ENCODE assay signal across 23 mouse cellular contexts in the genomic region with DNA sequence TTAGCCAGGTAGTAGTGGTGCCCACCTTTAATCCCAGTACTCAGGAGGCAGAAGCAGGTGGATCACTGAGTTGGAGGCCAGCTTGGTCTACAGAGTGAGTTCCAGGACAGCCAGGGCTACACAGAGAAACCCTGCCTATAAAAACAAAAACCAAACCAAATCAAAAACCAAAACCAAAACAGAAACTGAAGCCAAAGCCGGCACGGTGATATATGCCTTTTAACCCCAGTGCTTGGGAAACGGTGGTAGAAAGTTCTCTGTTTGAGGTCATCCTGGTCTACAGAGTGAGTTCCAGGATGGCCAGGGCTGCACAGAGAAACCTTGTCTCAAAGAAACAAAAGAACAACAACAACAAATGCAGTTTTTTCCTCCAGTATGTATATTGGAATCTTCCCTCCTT. TPM values are rescaled to one million over a fixed set of nuclear protein-coding genes. Genes with fewer than 3 reads are reported as not detected.
A peak's percentile ranks its signal among the peaks of the same experiment; 100 is the strongest.
DNase-seq lines count a peak whose midpoint lies in the region; ATAC-seq and TF ChIP-seq lines count a peak whose summit lies in the region.
"Had no signal": no experiment of that assay in that cellular context is flagged by ENCODE, and none has a peak within 500 bp of the region (broad histone marks: within the 10 kb centered on the region; RNA-seq: fewer than 3 reads in every experiment).

No protein-coding gene starts in this region.

- no peaks in the 10 kb centered on the region for H3K79me2 ChIP-seq in CH12.LX (replicated peaks; ENCODE audit: control insufficient read depth, extremely low read depth, insufficient read depth, poor library complexity, severe bottlenecking)

- H3K9me3 ChIP-seq in embryonic facial prominence, embryonic 14.5 days (ENCODE audit: control insufficient read depth, low read length), result no peaks in the 10 kb centered on the region
- no peaks in the 10 kb centered on the region for H3K9me3 ChIP-seq in embryonic facial prominence, embryonic 10.5 days
- no peaks in the 10 kb centered on the region for H3K9me3 ChIP-seq in CH12.LX (replicated peaks; ENCODE audit: low read length)
- H3K9me3 ChIP-seq: embryonic facial prominence, embryonic 15.5 days; heart, embryonic 12.5 days; hindbrain, embryonic 12.5 days; intestine, embryonic 15.5 days had no signal

- no peak for TF ChIP-seq POLR2A in CH12.LX (IDR thresholded peaks at IDR 0.05; ENCODE audit: low read depth, low read length)
- no peak for TF ChIP-seq POLR2A in kidney, adult 2 months (IDR thresholded peaks at IDR 0.05; ENCODE audit: low read depth, low read length)

- H3K4me3 ChIP-seq in embryonic facial prominence, embryonic 14.5 days (ENCODE audit: low read depth, low read length), result no peak overlapping the region
- no peak overlapping the region for H3K4me3 ChIP-seq in embryonic facial prominence, embryonic 10.5 days
- H3K4me3 ChIP-seq in CH12.LX (replicated peaks in 1 of 3; ENCODE audit: low read depth in 2 of 3, low read length in 2 of 3, poor library complexity in 1 of 3), result no peak overlapping the region
- no peak overlapping the region for H3K4me3 ChIP-seq in kidney, adult 2 months (ENCODE audit: insufficient read depth, low read depth, low read length)
- H3K4me3 ChIP-seq: embryonic facial prominence, embryonic 15.5 days; heart, adult 2 months; heart, embryonic 12.5 days; hindbrain, embryonic 12.5 days; intestine, embryonic 15.5 days had no signal

- H3K36me3 ChIP-seq in embryonic facial prominence, embryonic 14.5 days (ENCODE audit: control insufficient read depth, insufficient read depth, low read length), result no peaks in the 10 kb centered on the region
- H3K36me3 ChIP-seq in embryonic facial prominence, embryonic 10.5 days (replicated peaks), result no peaks in the 10 kb centered on the region
- no peaks in the 10 kb centered on the region for H3K36me3 ChIP-seq in CH12.LX (replicated peaks in 1 of 2; ENCODE audit: control insufficient read depth in 1 of 2, insufficient read depth in 1 of 2, low read length in 1 of 2)
- no peaks in the 10 kb centered on the region for H3K36me3 ChIP-seq in kidney, adult 2 months (ENCODE audit: control insufficient read depth, insufficient read depth, low read length)
- H3K36me3 ChIP-seq: embryonic facial prominence, embryonic 15.5 days; heart, embryonic 12.5 days; hindbrain, embryonic 12.5 days; intestine, embryonic 15.5 days had no signal

- no peaks in the 10 kb centered on the region for H3K27me3 ChIP-seq in embryonic facial prominence, embryonic 14.5 days (replicated peaks; ENCODE audit: control insufficient read depth, insufficient read depth, low read length)
- no peaks in the 10 kb centered on the region for H3K27me3 ChIP-seq in embryonic facial prominence, embryonic 10.5 days (replicated peaks; ENCODE audit: low read depth, poor library complexity, severe bottlenecking)
- H3K27me3 ChIP-seq in CH12.LX (replicated peaks), result no peaks in the 10 kb centered on the region
- no peaks in the 10 kb centered on the region for H3K27me3 ChIP-seq in kidney, adult 2 months (replicated peaks; ENCODE audit: control insufficient read depth, insufficient read depth, low read length)
- H3K27me3 ChIP-seq: embryonic facial prominence, embryonic 15.5 days; heart, embryonic 12.5 days; hindbrain, embryonic 12.5 days; intestine, embryonic 15.5 days; Patski had no signal

- in situ Hi-C loops in CH12.LX (cut with MboI; ENCODE audit: low pct_ligation_motif_present, low pct_unique_long_range_greater_than_20kb, low sequenced_read_pairs), result loop anchor here (25.0 kb wide), 1 partner anchor 200 kb away; a partner anchor contains a TSS

- no peak for TF ChIP-seq CTCF in CH12.LX (conservative IDR thresholded peaks at IDR 0.05 in 1 of 2, IDR thresholded peaks at IDR 0.05 in 1 of 2; ENCODE audit: low read depth in 2 of 2, low read length in 2 of 2)
- TF ChIP-seq CTCF in kidney, adult 2 months (conservative IDR thresholded peaks at IDR 0.05; ENCODE audit: insufficient read depth, insufficient read length, low read depth, low read length), result no peak

- H3K9ac ChIP-seq in embryonic facial prominence, embryonic 14.5 days (ENCODE audit: low read depth, low read length), result no peak overlapping the region
- H3K9ac ChIP-seq in CH12.LX (ENCODE audit: insufficient read depth, low read depth), result peak overlapping the region; percentile 57
- H3K9ac ChIP-seq: embryonic facial prominence, embryonic 15.5 days; heart, embryonic 12.5 days; hindbrain, embryonic 12.5 days; intestine, embryonic 15.5 days had no signal

- DNase-seq in embryonic facial prominence, embryonic 14.5 days (ENCODE audit: low spot score), result no peak
- DNase-seq in embryonic facial prominence, embryonic 10.5 days (ENCODE audit: low spot score), result no peak
- DNase-seq in A20 (ENCODE audit: low read depth, low spot score) (peak; percentile 68), CH12.LX (ENCODE audit: extremely low read depth) (no peak)
- DNase-seq in lung, postnatal 36 days, result no peak
- DNase-seq in right cerebral cortex, postnatal 14 days, result no peak
- DNase-seq in kidney, adult 2 months, result no peak
- DNase-seq: adrenal gland, adult 2 months; adrenal gland, postnatal 25 days; cerebellum, adult 18-20 months; cerebellum, adult 9-11 months; cerebellum, postnatal 36 days; gastrocnemius, postnatal 10 days; heart, adult 2 months; heart, postnatal 4 days had no signal

- ATAC-seq in embryonic facial prominence, embryonic 14.5 days (ENCODE audit: low read depth), result no peak
- ATAC-seq in megakaryocyte progenitor cell, adult 5-6 weeks (replicated peaks; ENCODE audit: poor library complexity), result 0 out of 2 replicates have a peak, but pooled peaks have one; percentile 23
- ATAC-seq: forebrain, embryonic 16.5 days; hindbrain, embryonic 16.5 days; intestine, embryonic 15.5 days; Patski had no signal

- H3K27ac ChIP-seq in embryonic facial prominence, embryonic 14.5 days (replicated peaks; ENCODE audit: low read depth, low read length), result 0 out of 2 replicates have a peak overlapping the region, but pooled peaks have one; percentile 1
- no peak overlapping the region for H3K27ac ChIP-seq in embryonic facial prominence, embryonic 10.5 days (replicated peaks)
- H3K27ac ChIP-seq in CH12.LX (ENCODE audit: insufficient read depth, low read depth), result peak overlapping the region; percentile 11; the same call in 1 of the 2 replicates
- H3K27ac ChIP-seq in kidney, adult 2 months (ENCODE audit: insufficient read depth, low read depth, low read length), result no peak overlapping the region
- H3K27ac ChIP-seq: embryonic facial prominence, embryonic 15.5 days; heart, adult 2 months; hindbrain, embryonic 12.5 days; intestine, embryonic 15.5 days had no signal

- WGBS in embryonic facial prominence, embryonic 14.5 days, result 85% methylated on average over 3 of the region's 3 CpGs
- 87% methylated on average over 3 of the region's 3 CpGs for WGBS in embryonic facial prominence, embryonic 10.5 days
- 56% methylated on average over 3 of the region's 3 CpGs for WGBS in kidney, adult 2 months

- dilution Hi-C loops in CH12.LX (cut with MboI; ENCODE audit: extremely low pct_ligation_motif_present, extremely low pct_unique_long_range_greater_than_20kb, low sequenced_read_pairs), result no loop called here

- no peak overlapping the region for H3K4me2 ChIP-seq in embryonic facial prominence, embryonic 14.5 days (ENCODE audit: low read depth, low read length)
- peak overlapping the region; percentile 72 for H3K4me2 ChIP-seq in CH12.LX (ENCODE audit: insufficient read depth, low read depth, poor library complexity, severe bottlenecking)
- H3K4me2 ChIP-seq: embryonic facial prominence, embryonic 15.5 days; heart, embryonic 12.5 days; hindbrain, embryonic 12.5 days; intestine, embryonic 15.5 days had no signal

- TF ChIP-seq EP300 in CH12.LX (IDR thresholded peaks at IDR 0.05; ENCODE audit: low read length), result 0 out of 2 replicates have a peak, but pooled peaks have one; percentile 15

- no peak; the same call in 1 of the 2 replicates for TF ChIP-seq RAD21 in CH12.LX (IDR thresholded peaks at IDR 0.05; ENCODE audit: low read depth, low read length)

- no peaks in the 10 kb centered on the region for H3K4me1 ChIP-seq in embryonic facial prominence, embryonic 14.5 days (ENCODE audit: control insufficient read depth, insufficient read depth, low read length)
- H3K4me1 ChIP-seq in embryonic facial prominence, embryonic 10.5 days, result peaks cover 21% of the 10 kb centered on the region
- H3K4me1 ChIP-seq in CH12.LX (ENCODE audit: control insufficient read depth in 1 of 2, insufficient read depth in 2 of 2), result peaks cover 11 to 45% of the 10 kb centered on the region in 2 experiments
- no peaks in the 10 kb centered on the region for H3K4me1 ChIP-seq in kidney, adult 2 months (ENCODE audit: control insufficient read depth, insufficient read depth, low read length)
- H3K4me1 ChIP-seq: embryonic facial prominence, embryonic 15.5 days; intestine, embryonic 15.5 days had no signal

TF ChIP-seq in CH12.LX, 34 proteins besides CTCF, POLR2A, EP300 and RAD21:
- peak; percentile 62 for TF ChIP-seq ETS1 (conservative IDR thresholded peaks at IDR 0.05; ENCODE audit: low read depth, low read length)
- TF ChIP-seq CHD2 (IDR thresholded peaks at IDR 0.05; ENCODE audit: low read length), result no peak
- TF ChIP-seq IRF4 (IDR thresholded peaks at IDR 0.05; ENCODE audit: low read depth, low read length), result 0 out of 2 replicates have a peak, but pooled peaks have one; percentile 43

RNA-seq across cellular contexts. Expression of a gene that starts 13.1 kb away (rescaled TPM):
- polyA plus RNA-seq in embryonic facial prominence, embryonic 14.5 days (2014; fragmentation: Nextera tagmentation; extraction: Ambion mirVana), result 3.7 and 4.0 TPM in 2 replicates
- 5.5 and 6.1 TPM in 2 replicates for polyA plus RNA-seq in embryonic facial prominence, embryonic 10.5 days (2016; fragmentation: Nextera tagmentation; extraction: Ambion mirVana)
- 1.1 and 1.5 TPM in 2 replicates for total RNA-seq in CH12.LX (2012; rRNA removed)
- 0.93 and 1.4 TPM in 2 replicates for total RNA-seq in CH12.LX (2014; rRNA removed)
- 2.2 and 2.3 TPM in 2 replicates for polyA plus RNA-seq in CH12.LX (2012; ENCODE audit: insufficient read length, low read depth)
- total RNA-seq in megakaryocyte progenitor cell, adult 5-6 weeks (2015), result 3.4 and 5.9 TPM in 2 replicates
- 6.2 and 8.7 TPM in 2 replicates for total RNA-seq in megakaryocyte progenitor cell, adult 5-6 weeks (2017)
- polyA plus RNA-seq in kidney, adult 2 months (2012; rRNA removed), result 0.72 TPM in 2 replicates

RNA-seq across cellular contexts. Expression of a gene that starts 26.0 kb away (rescaled TPM):
- polyA plus RNA-seq in embryonic facial prominence, embryonic 14.5 days (2014; fragmentation: Nextera tagmentation; extraction: Ambion mirVana), result 146 and 157 TPM in 2 replicates
- polyA plus RNA-seq in embryonic facial prominence, embryonic 10.5 days (2016; fragmentation: Nextera tagmentation; extraction: Ambion mirVana), result 259 and 278 TPM in 2 replicates
- 61.7 and 67.5 TPM in 2 replicates for total RNA-seq in CH12.LX (2012; rRNA removed)
- total RNA-seq in CH12.LX (2014; rRNA removed), result 107 and 114 TPM in 2 replicates
- polyA plus RNA-seq in CH12.LX (2012; ENCODE audit: insufficient read length, low read depth), result 143 and 157 TPM in 2 replicates
- total RNA-seq in megakaryocyte progenitor cell, adult 5-6 weeks (2015), result 154 and 173 TPM in 2 replicates
- 158 and 198 TPM in 2 replicates for total RNA-seq in megakaryocyte progenitor cell, adult 5-6 weeks (2017)
- 10.6 and 11.0 TPM in 2 replicates for polyA plus RNA-seq in kidney, adult 2 months (2012; rRNA removed)

Comparison
In these comparisons a context has a peak if more than half of its experiments do, and no peak if none do; other contexts are left out.
1. H3K27ac ChIP-seq: peak in embryonic facial prominence, embryonic 14.5 days (single experiment) and CH12.LX (single experiment); none in embryonic facial prominence, embryonic 10.5 days (single experiment) and kidney, adult 2 months (single experiment).
2. RNA of a gene that starts 26.0 kb away (polyA plus RNA-seq): 259 to 278 TPM in embryonic facial prominence, embryonic 10.5 days, 143 to 157 TPM in CH12.LX and 146 to 157 TPM in embryonic facial prominence, embryonic 14.5 days; 10.6 to 11.0 TPM in kidney, adult 2 months; every median in the first group is over 10 times any median in the second.